Mouse (Mus musculus) Patski (cell line): ENCODE results near the gene Sept11. TPM values are rescaled to one million over a fixed set of nuclear protein-coding genes. Genes with fewer than 3 reads are reported as not detected.

ENCODE experiments used
- ATAC-seq: fragments of 100-300 bp; one replicate; pipeline ENCODE4 v1.8.0; 2021
- CTCF ChIA-PET: fragments of 350-600 bp; sonication (Branson Sonifier 250); formaldehyde crosslinking; loops from one replicate; lab custom pipeline; 2022; ENCODE audit warnings: inconsistent platforms; lab: Charles Lee
- POLR2A ChIA-PET: fragments of 350-600 bp; sonication (Branson Sonifier 250); formaldehyde crosslinking; loops from one replicate; lab custom pipeline; 2022; ENCODE audit warnings: antibody characterized with exemption, inconsistent platforms; lab: Charles Lee
- DNase-seq: peaks from one replicate; pipeline ENCODE4 v3.0.0-alpha.2; 2011; ENCODE audit warnings: low read depth, low spot score
- H3K27me3 ChIP-seq: fragments of 371-371 bp; one replicate; pipeline ENCODE4 v1.5.1; 2021
- CTCF ChIP-seq: fragments of 100-300 bp; IDR thresholded peaks from one replicate; pipeline ENCODE4 v1.5.1; 2021
- in situ Hi-C: fragments of 300-500 bp; cut with MboI; formaldehyde crosslinking; loops from 3 replicates; pipeline ENCODE4 v1.11.1; 2018; ENCODE audit warnings: low pct_unique_long_range_greater_than_20kb, mixed read lengths
- polyA plus RNA-seq: library from polyadenylated mRNA; unstranded; gene quantifications from one replicate; pipeline ENCODE4 v1.2.3, GENCODE M21; 2021

The Sept11 gene
- polyA plus RNA-seq, 1 experiment from 2014 or later: 335 TPM

DNA sequence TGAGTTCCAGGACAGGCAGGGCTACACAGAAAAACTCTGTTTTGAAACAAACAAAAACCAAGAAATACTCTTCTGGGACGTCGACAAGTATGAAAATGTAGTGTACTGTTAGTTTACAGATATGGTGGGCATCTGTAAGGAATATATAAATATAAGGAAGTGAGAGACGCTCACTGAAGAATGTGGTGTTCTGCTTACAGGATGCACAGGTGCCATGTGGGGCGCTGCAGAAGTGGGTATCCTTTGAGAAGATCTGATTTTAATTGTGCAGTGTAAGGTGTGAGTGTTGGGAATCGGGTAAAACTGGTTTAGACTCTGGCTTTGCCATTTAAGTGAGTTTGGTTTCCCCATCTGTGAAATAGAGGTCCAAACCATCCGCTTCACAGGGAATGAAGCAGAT lies 32.1 kb downstream of the Sept11 start:
- ATAC-seq (no peak), DNase-seq (no peak)
- CTCF ChIA-PET: no interaction called here
- H3K27me3 ChIP-seq: no peaks in the 10 kb centered on the region
- in situ Hi-C loops: no loop called here
- TF ChIP-seq CTCF: no peak
- POLR2A ChIA-PET: no interaction called here

DNA sequence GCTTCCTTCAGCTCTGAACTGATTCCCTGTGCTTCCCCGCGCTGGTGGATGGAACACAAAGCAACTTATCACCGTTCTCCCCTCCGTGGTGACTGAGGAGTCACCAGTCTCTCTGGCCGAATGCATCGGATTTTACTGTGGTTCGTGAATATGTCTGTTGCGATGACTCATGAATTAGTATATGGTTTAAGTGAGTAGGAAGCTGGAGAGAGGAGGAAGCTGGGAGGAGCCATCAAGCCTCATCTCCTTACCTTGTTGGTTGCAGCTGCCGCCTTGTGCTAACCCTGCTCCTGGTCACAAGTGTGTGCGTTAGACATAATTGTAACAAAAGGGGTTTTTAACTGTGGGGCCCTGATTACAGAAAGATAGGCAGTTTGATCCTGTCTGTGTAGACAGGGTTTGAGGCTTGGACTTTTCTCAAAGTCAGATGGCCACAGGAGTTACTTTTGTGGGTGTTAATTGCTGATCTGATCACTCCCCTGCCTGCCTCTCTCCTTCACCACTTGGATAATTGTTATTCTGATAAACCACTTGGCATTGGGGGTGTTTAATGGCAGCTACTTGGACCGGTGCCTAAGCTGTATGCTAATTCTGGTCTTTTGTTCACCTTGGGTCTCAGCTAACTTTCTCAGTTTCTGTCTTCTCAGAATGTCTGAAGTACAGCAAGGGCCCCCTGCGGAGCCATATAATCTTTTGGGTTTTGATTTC lies 33.1 kb downstream of the Sept11 start:
- H3K27me3 ChIP-seq: no peaks in the 10 kb centered on the region
- ATAC-seq (no peak), DNase-seq (no peak)
- in situ Hi-C loops: no loop called here
- CTCF ChIA-PET: interaction anchor here (1.1 to 2.1 kb wide), 3 partner anchors 11 to 31 kb away, joined by 4 to 8 read pairs (median 5); no protein-coding TSS in a partner anchor
- POLR2A ChIA-PET: interaction anchor here (1.1 to 1.7 kb wide), 2 partner anchors 21 to 33 kb away, joined by 4 to 5 read pairs; partner anchors contain the start of gene Sept11
- TF ChIP-seq CTCF: no peak

DNA sequence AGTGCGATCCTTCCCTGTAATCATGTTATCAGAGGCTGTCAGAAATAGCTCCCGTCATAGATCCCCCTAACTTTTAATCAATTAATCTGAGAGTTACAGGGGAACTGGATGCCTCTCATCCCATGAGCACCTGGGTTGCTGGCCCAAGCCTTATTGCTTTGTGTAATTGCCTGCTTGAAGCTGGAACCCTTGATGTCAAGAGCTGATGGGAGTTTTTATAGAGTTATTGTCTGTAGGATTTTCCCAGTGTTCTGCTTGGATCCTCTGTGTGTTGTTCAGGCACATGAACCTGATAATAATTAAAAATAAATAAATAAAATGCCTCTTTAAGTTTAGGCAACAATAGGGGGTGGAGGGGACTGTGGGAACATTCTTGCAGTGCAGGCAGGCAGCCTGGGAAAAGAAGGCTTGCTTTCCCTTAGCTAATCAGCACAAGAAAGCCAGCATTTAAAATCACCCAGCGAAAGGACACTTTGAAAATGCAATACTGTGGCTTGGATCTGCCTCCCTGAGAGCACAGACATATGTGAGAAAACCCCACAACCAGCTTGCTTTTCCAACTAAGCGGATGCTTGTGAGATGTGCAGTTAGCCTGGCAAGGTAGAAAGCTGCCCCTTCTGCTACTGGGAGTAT lies 33.8 kb downstream of the Sept11 start:
- no peak for DNase-seq
- in situ Hi-C loops: no loop called here
- no peaks in the 10 kb centered on the region for H3K27me3 ChIP-seq
- ChIA-PET POLR2A (interaction anchor here (1.1 to 1.7 kb wide), 2 partner anchors 22 to 33 kb away, joined by 4 to 5 read pairs; partner anchors contain the start of gene Sept11), CTCF (interaction anchor here (1.1 to 2.1 kb wide), 5 partner anchors 12 to 90 kb away, joined by 3 to 8 read pairs (median 4); no protein-coding TSS in a partner anchor)
- no peak for TF ChIP-seq CTCF
- ATAC-seq: no peak

DNA sequence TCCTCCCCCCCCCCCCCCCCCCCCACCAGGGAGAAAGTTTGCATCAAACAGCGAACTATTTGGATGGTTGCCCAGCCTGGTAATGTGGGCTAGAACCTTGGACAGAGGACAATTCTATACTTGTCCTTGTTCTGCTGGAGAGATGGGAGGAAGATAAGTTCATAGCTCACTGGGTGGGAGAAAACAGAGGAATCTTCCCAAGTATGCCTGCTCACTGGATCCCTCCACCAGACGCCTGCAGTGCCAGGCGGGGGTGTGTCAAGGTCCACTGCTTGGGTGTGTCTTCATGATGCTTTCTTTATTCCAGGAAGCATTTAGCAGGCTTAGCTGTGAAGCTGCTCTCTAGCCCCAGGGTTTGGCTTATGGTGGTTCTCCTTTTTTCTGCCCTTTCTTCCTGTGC lies 34.5 kb downstream of the Sept11 start:
- no peak for TF ChIP-seq CTCF
- peak; percentile 54 for ATAC-seq
- ChIA-PET POLR2A (interaction anchor here (1.7 kb wide), 1 partner anchor 34 kb away, joined by 5 read pairs; the partner anchor contains the start of gene Sept11), CTCF (interaction anchor here (1.1 to 2.1 kb wide), 7 partner anchors 10 to 400 kb away, joined by 3 to 8 read pairs (median 4); no protein-coding TSS in a partner anchor)
- in situ Hi-C loops: no loop called here
- H3K27me3 ChIP-seq: no peaks in the 10 kb centered on the region
- peak; percentile 87 for DNase-seq

DNA sequence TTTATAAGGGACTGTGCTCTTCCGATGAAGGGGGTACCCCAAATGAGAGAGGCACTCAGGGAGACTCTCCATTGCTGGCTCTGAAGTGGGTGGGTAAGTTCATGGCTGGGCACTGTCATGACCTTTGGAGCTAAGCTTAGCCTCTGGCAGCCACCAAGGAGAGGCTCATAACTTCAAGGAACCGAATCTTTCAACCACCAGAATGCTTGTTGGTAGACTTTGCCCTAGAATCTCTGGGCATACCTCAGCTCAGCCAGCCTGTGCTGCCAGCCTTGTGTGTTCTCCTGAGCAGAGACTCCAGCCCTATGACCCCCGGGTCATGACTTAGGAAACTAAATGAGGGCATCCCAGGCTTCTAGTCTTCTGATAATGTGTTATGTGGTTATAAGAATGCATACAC lies 35.5 kb downstream of the Sept11 start:
- in situ Hi-C loops: no loop called here
- TF ChIP-seq CTCF: no peak
- POLR2A ChIA-PET: interaction anchor here (0.6 to 1.8 kb wide), 5 partner anchors 18 to 517 kb away, joined by 4 to 9 read pairs (median 8); partner anchors contain the start of gene Sept11
- ATAC-seq: no peak
- CTCF ChIA-PET: interaction anchor here (1.2 to 2.3 kb wide), 5 partner anchors 11 to 401 kb away, joined by 3 to 8 read pairs (median 6); no protein-coding TSS in a partner anchor
- no peak for DNase-seq
- no peaks in the 10 kb centered on the region for H3K27me3 ChIP-seq

DNA sequence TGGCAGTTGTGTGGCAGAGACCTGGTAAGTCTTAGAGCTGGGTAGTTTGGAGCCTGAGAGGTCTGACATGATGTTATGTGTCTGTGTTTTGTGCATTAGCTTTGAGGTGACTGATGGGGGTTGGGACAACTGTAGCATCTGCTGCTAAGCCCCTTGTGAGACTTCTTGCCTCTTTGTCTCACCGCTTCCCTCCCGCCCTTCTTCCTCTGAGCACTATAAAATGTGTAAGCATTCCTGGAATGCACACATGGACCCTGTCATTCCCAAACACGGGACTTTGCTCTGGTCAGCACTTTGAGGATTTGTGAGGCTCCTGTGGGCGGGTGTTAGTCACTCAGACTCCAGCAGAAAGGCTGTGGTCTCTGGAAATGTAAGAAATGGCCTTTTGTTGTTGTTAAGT lies 36.7 kb downstream of the Sept11 start:
- CTCF ChIA-PET: interaction anchor here (0.6 to 2.3 kb wide), 7 partner anchors 21 to 402 kb away, joined by 3 to 8 read pairs (median 3); no protein-coding TSS in a partner anchor
- POLR2A ChIA-PET: interaction anchor here (0.6 to 2.1 kb wide), 4 partner anchors 9 to 102 kb away, joined by 3 to 12 read pairs (median 8); partner anchors contain the start of gene Sept11
- ATAC-seq: peak; percentile 53
- no peak for DNase-seq
- TF ChIP-seq CTCF: no peak
- H3K27me3 ChIP-seq: no peaks in the 10 kb centered on the region
- in situ Hi-C loops: loop anchor here (5.0 kb wide), 1 partner anchor 33 kb away; no protein-coding TSS in a partner anchor

DNA sequence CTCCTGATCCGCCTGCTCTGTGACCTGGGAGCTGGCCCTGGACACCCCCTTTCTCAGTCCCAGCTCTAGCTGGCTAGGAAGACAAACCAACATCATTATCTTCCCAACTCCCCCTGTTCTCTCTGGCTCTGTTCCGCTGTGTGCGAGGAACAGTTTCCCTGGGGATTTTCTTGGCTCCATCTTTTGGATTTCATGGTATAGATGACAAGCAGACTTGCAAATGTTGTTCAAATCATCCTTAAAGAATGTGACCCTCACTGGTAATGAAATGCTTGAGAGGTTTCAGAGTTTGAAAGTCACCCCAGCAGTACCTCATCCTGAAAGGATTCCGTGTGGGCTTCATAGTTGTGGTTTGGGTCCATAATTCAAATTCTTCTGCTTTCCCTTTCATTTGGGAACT lies 38.2 kb downstream of the Sept11 start:
- in situ Hi-C loops: loop anchor here (5.0 kb wide), 1 partner anchor 34 kb away; no protein-coding TSS in a partner anchor
- peak; percentile 71 for ATAC-seq
- TF ChIP-seq CTCF: no peak
- ChIA-PET CTCF (interaction anchor here (1.1 to 1.6 kb wide), 4 partner anchors 19 to 107 kb away, joined by 3 to 4 read pairs (median 4); no protein-coding TSS in a partner anchor), POLR2A (interaction anchor here (1.1 to 2.1 kb wide), 2 partner anchors 26 to 274 kb away, joined by 3 to 8 read pairs; no protein-coding TSS in a partner anchor)
- peak; percentile 86 for DNase-seq
- no peaks in the 10 kb centered on the region for H3K27me3 ChIP-seq

DNA sequence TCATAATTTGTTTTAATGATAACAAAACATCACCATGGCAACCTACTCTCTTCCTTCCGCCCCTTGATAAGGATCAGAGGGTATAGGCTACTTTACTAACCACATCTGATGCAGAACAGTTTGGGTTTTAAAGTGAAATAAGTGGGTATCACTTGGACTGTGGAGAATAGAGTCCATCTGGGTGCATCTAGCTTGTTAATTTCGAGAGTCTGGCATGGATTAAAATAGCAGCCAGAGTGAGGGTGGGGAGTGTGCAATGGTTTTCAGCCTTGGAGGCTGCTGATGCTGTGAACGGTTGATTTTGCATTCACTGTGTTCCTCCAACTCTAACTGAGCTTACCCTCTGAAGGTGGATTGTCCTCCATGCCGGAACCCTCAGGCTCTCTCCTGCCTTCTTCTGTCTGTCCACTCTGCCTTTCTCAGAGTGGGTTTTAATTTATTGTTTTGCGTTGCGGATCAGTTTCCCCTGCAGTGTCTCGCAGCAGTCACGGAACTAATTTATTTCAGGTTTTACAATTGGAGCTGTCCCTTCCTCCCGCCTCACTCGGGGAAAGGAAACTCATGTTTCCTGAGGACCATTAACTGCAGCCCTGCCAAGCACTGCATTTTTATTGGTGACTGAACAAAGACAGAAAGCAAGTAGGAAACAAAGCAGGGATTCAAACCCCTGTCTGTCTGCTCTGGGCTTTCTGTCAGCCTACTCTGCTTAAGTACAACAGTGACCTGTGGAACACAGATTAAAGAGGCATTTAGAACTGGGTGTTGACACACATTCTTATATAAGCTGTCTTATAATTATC lies 40.4 kb downstream of the Sept11 start:
- ChIA-PET POLR2A (interaction anchor here (0.9 to 1.5 kb wide), 2 partner anchors 12 to 37 kb away, joined by 3 to 6 read pairs; no protein-coding TSS in a partner anchor), CTCF (interaction anchor here (0.9 to 2.1 kb wide), 3 partner anchors 10 to 180 kb away, joined by 3 to 6 read pairs (median 3); no protein-coding TSS in a partner anchor)
- H3K27me3 ChIP-seq: no peaks in the 10 kb centered on the region
- ATAC-seq (no peak), DNase-seq (no peak)
- TF ChIP-seq CTCF: no peak
- in situ Hi-C loops: loop anchor here (5.0 kb wide), 1 partner anchor 36 kb away; no protein-coding TSS in a partner anchor

DNA sequence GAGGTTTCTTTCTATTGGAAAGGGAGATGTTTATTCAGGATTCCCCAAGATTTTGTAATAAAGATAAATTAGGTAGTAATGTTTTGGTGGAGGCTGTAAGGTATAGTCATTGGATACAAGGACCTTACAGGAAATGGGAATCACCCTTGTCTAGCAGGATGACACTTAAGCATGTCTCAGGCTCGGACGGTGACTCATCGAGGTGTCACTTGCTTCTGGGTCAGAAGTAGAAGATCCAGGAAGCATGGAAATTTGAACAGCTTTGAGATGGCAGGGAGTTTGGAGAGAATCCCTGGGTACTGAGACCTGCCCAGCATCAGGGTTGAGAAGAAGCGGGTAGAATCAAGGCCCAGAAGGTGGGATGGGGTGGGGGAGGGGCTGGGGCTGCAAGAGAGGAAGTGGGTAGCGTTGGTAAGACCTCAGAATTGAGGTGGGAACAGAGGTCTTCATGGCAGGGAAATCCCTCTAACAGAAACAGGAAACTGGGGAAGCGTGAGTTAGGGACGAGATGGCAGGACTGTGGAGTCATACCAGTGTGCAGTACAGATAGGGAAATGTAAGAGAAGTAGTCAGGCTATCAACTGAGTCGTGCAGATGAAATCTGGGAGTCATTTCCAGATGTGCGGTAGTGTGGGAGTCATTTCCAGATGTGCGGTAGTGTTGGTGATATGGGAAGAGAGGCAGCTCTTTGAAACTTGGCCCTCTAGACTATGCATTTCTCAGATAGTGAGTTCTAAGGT lies 42.3 kb downstream of the Sept11 start:
- TF ChIP-seq CTCF: no peak

More for the DNA sequence above, 42.3 kb downstream of the Sept11 start:
- in situ Hi-C loops: no loop called here
- H3K27me3 ChIP-seq: no peaks in the 10 kb centered on the region
- no peak for DNase-seq
- POLR2A ChIA-PET: interaction anchor here (2.8 kb wide), 1 partner anchor 42 kb away, joined by 17 read pairs; the partner anchor contains the start of gene Sept11
- ATAC-seq: no peak
- CTCF ChIA-PET: interaction anchor here (1.4 to 2.1 kb wide), 2 partner anchors 8 to 11 kb away, joined by 3 to 6 read pairs; no protein-coding TSS in a partner anchor
